31 mouse cellular contexts compared by ENCODE assay signal in genomic region chr5:36922811-36923210, GRCm38 (mm10). TPM values are rescaled to one million over a fixed set of nuclear protein-coding genes. Genes with fewer than 3 reads are reported as not detected.
DNase-seq lines count a peak whose midpoint lies in the region; ATAC-seq and TF ChIP-seq lines count a peak whose summit lies in the region.
"Had no signal": no experiment of that assay in that cellular context is flagged by ENCODE, and none has a peak within 500 bp of the region (broad histone marks: within the 10 kb centered on the region; RNA-seq: fewer than 3 reads in every experiment).

No protein-coding gene starts in this region.

- no peaks in the 10 kb centered on the region for H3K9me3 ChIP-seq in heart, embryonic 15.5 days (replicated peaks)
- H3K9me3 ChIP-seq in midbrain, embryonic 14.5 days (ENCODE audit: control insufficient read depth, low read length) = no peaks in the 10 kb centered on the region
- H3K9me3 ChIP-seq: embryonic facial prominence, embryonic 13.5 days; G1E; hindbrain, embryonic 12.5 days; liver, embryonic 12.5 days; midbrain, embryonic 13.5 days; neural tube, embryonic 13.5 days; stomach, embryonic 15.5 days had no signal

- H3K4me2 ChIP-seq in heart, embryonic 15.5 days = no peak overlapping the region
- H3K4me2 ChIP-seq in midbrain, embryonic 14.5 days (ENCODE audit: low read length) = no peak overlapping the region
- H3K4me2 ChIP-seq: embryonic facial prominence, embryonic 13.5 days; heart, embryonic 11.5 days; hindbrain, embryonic 12.5 days; liver, embryonic 12.5 days; midbrain, embryonic 13.5 days; neural tube, embryonic 13.5 days; stomach, embryonic 15.5 days had no signal

- H3K27ac ChIP-seq in cerebellum, adult 2 months (ENCODE audit: insufficient read depth, low read length) = peak overlapping the region; percentile 63; the same call in 1 of the 2 replicates
- H3K27ac ChIP-seq in heart, embryonic 15.5 days = no peak overlapping the region
- no peak overlapping the region for H3K27ac ChIP-seq in thymus, adult 2 months (ENCODE audit: control insufficient read depth, insufficient read depth, low read length)
- H3K27ac ChIP-seq in midbrain, embryonic 14.5 days (replicated peaks; ENCODE audit: low read depth, low read length) = no peak overlapping the region
- H3K27ac ChIP-seq: embryonic facial prominence, embryonic 13.5 days; hindbrain, embryonic 12.5 days; liver, embryonic 12.5 days; midbrain, embryonic 13.5 days; stomach, embryonic 15.5 days had no signal

- WGBS in cerebellum, adult 2 months = 21% methylated on average over 10 of the region's 10 CpGs
- WGBS in heart, embryonic 15.5 days = 62% methylated on average over 10 of the region's 10 CpGs
- WGBS in thymus, adult 2 months = 17% methylated on average over 10 of the region's 10 CpGs
- WGBS in midbrain, embryonic 14.5 days = 79% methylated on average over 10 of the region's 10 CpGs

- H3K27me3 ChIP-seq in cerebellum, adult 2 months (ENCODE audit: control insufficient read depth, insufficient read depth, low read length) = no peaks in the 10 kb centered on the region
- H3K27me3 ChIP-seq in heart, embryonic 15.5 days = no peaks in the 10 kb centered on the region
- no peaks in the 10 kb centered on the region for H3K27me3 ChIP-seq in thymus, adult 2 months (ENCODE audit: control insufficient read depth, insufficient read depth, low read length)
- H3K27me3 ChIP-seq in midbrain, embryonic 14.5 days (ENCODE audit: control insufficient read depth, insufficient read depth, low read length) = no peaks in the 10 kb centered on the region
- H3K27me3 ChIP-seq: embryonic facial prominence, embryonic 13.5 days; hindbrain, embryonic 12.5 days; liver, embryonic 12.5 days; midbrain, embryonic 13.5 days; neural tube, embryonic 13.5 days; stomach, embryonic 15.5 days had no signal

- DNase-seq in cerebellum, adult 2 months = no peak
- no peak for DNase-seq in cerebellum, postnatal 25 days
- no peak for DNase-seq in heart, postnatal 14 days
- DNase-seq in thymus, postnatal 0 days (ENCODE audit: low spot score) = peak; percentile 16
- no peak for DNase-seq in thymus, adult 2 months
- no peak for DNase-seq in testis, postnatal 10 days (ENCODE audit: low spot score)
- no peak for DNase-seq in midbrain, embryonic 14.5 days
- DNase-seq: adrenal gland, adult 8-10 months; cerebellum, adult 8-10 months; cerebellum, postnatal 36 days; gastrocnemius, postnatal 14 days; heart, postnatal 10 days; kidney, postnatal 14 days; liver, postnatal 0 days; lung, postnatal 36 days; retina, postnatal 1 day; right cerebral cortex, postnatal 25 days; thymus, postnatal 36 days had no signal

- H3K9ac ChIP-seq in heart, embryonic 15.5 days = no peak overlapping the region
- H3K9ac ChIP-seq in midbrain, embryonic 14.5 days (replicated peaks; ENCODE audit: low read length) = no peak overlapping the region
- H3K9ac ChIP-seq: embryonic facial prominence, embryonic 13.5 days; hindbrain, embryonic 12.5 days; liver, embryonic 12.5 days; liver, postnatal 0 days; midbrain, embryonic 13.5 days; neural tube, embryonic 13.5 days; stomach, embryonic 15.5 days had no signal

- 0 out of 2 replicates have a peak, but pooled peaks have one; percentile 14 for ATAC-seq in heart, embryonic 15.5 days (replicated peaks; ENCODE audit: insufficient number of reproducible peaks, insufficient read depth, low FRiP score, low read depth)
- ATAC-seq in midbrain, embryonic 14.5 days (ENCODE audit: low FRiP score, low TSS enrichment) = no peak
- ATAC-seq: intestine, postnatal 0 days; liver, embryonic 12.5 days; liver, postnatal 0 days; midbrain, embryonic 13.5 days had no signal

- H3K36me3 ChIP-seq in heart, embryonic 15.5 days = no peaks in the 10 kb centered on the region
- no peaks in the 10 kb centered on the region for H3K36me3 ChIP-seq in thymus, adult 2 months (ENCODE audit: control insufficient read depth, insufficient read depth, low read length)
- no peaks in the 10 kb centered on the region for H3K36me3 ChIP-seq in midbrain, embryonic 14.5 days (ENCODE audit: control insufficient read depth, insufficient read depth, low read length)
- H3K36me3 ChIP-seq: embryonic facial prominence, embryonic 13.5 days; G1E; hindbrain, embryonic 12.5 days; liver, embryonic 12.5 days; midbrain, embryonic 13.5 days; stomach, embryonic 15.5 days had no signal

- TF ChIP-seq CTCF in cerebellum, adult 2 months (IDR thresholded peaks at IDR 0.05; ENCODE audit: borderline replicate concordance, insufficient read depth, low read depth, low read length) = no peak
- TF ChIP-seq CTCF in thymus, adult 2 months (IDR thresholded peaks at IDR 0.05; ENCODE audit: borderline replicate concordance, control insufficient read depth, extremely low read depth, insufficient read depth, low read length, poor library complexity) = no peak

- TF ChIP-seq POLR2A in cerebellum, adult 2 months (IDR thresholded peaks at IDR 0.05; ENCODE audit: borderline replicate concordance, insufficient read depth, low read length) = no peak
- TF ChIP-seq POLR2A in thymus, adult 2 months (IDR thresholded peaks at IDR 0.05; ENCODE audit: control insufficient read depth, extremely low read depth, insufficient read depth, low read length, poor library complexity) = no peak

- H3K4me1 ChIP-seq in cerebellum, adult 2 months (ENCODE audit: control insufficient read depth, insufficient read depth, low read length) = peaks cover 65% of the 10 kb centered on the region
- peaks cover 16% of the 10 kb centered on the region for H3K4me1 ChIP-seq in heart, embryonic 15.5 days (replicated peaks)
- no peaks in the 10 kb centered on the region for H3K4me1 ChIP-seq in thymus, adult 2 months (replicated peaks; ENCODE audit: control insufficient read depth, insufficient read depth, low read length)
- 0 out of 2 replicates have a peak, but pooled peaks cover 3% of the 10 kb centered on the region for H3K4me1 ChIP-seq in midbrain, embryonic 14.5 days (ENCODE audit: control insufficient read depth, insufficient read depth, low read length)
- H3K4me1 ChIP-seq: liver, embryonic 12.5 days; stomach, embryonic 15.5 days had no signal

- no peak overlapping the region for H3K4me3 ChIP-seq in cerebellum, adult 2 months (replicated peaks; ENCODE audit: insufficient read depth, low read depth, low read length)
- no peak overlapping the region for H3K4me3 ChIP-seq in heart, embryonic 15.5 days
- H3K4me3 ChIP-seq in thymus, adult 2 months (ENCODE audit: control insufficient read depth, insufficient read depth, low read length) = no peak overlapping the region
- no peak overlapping the region for H3K4me3 ChIP-seq in midbrain, embryonic 14.5 days (replicated peaks; ENCODE audit: low read depth, low read length)
- H3K4me3 ChIP-seq: embryonic facial prominence, embryonic 13.5 days; hindbrain, embryonic 12.5 days; liver, embryonic 12.5 days; megakaryocyte, embryonic 14.5 days; midbrain, embryonic 13.5 days; neural tube, embryonic 13.5 days; stomach, embryonic 15.5 days had no signal

- intact Hi-C loops in heart, postnatal 14 days (cut with DNase I) = no loop called here

RNA-seq across cellular contexts. Expression of gene Ppp2r2c, which starts 54.5 kb away (rescaled TPM):
- polyA plus RNA-seq in cerebellum, adult 2 months (2012; rRNA removed) = 259 and 273 TPM in 2 replicates
- polyA plus RNA-seq in heart, embryonic 15.5 days (2015; fragmentation: Nextera tagmentation; extraction: Ambion mirVana) = 0.10 and 0.61 TPM in 2 replicates
- total RNA-seq in heart, postnatal 14 days (2021) = under 1 TPM; 0.10 to 0.12 TPM
- polyA plus RNA-seq in thymus, postnatal 0 days (2015; fragmentation: Nextera tagmentation; extraction: Ambion mirVana) = 0.04 TPM in 1 of 2 replicates, not detected in the other
- polyA plus RNA-seq in thymus, adult 2 months (2012; rRNA removed) = 0.09 and 0.16 TPM in 2 replicates
- 38.3 and 44.6 TPM in 2 replicates for polyA plus RNA-seq in midbrain, embryonic 14.5 days (2014; fragmentation: Nextera tagmentation; extraction: Ambion mirVana)
- total RNA-seq: granulocyte monocyte progenitor cell, adult 5-6 weeks had no signal
- polyA plus RNA-seq: G1E; kidney, embryonic 14.5 days; liver, postnatal 0 days had no signal

Comparison
In these comparisons a context has a peak if more than half of its experiments do, and no peak if none do; other contexts are left out.
1. RNA of gene Ppp2r2c, which starts 54.5 kb away (polyA plus RNA-seq): 259 to 273 TPM in cerebellum, adult 2 months and 38.3 to 44.6 TPM in midbrain, embryonic 14.5 days; 0.09 to 0.16 TPM in thymus, adult 2 months, 0.10 to 0.61 TPM in heart, embryonic 15.5 days and 0.04 TPM in thymus, postnatal 0 days; every median in the first group is over 10 times any median in the second.